Mouse (Mus musculus) embryo, embryonic 11 days (tissue): ENCODE data around the gene Rcn1.

Experiments used
- DNase-seq: peaks from one replicate; pipeline ENCODE4 v3.0.0-alpha.2; 2015

Rcn1 gene

DNA sequence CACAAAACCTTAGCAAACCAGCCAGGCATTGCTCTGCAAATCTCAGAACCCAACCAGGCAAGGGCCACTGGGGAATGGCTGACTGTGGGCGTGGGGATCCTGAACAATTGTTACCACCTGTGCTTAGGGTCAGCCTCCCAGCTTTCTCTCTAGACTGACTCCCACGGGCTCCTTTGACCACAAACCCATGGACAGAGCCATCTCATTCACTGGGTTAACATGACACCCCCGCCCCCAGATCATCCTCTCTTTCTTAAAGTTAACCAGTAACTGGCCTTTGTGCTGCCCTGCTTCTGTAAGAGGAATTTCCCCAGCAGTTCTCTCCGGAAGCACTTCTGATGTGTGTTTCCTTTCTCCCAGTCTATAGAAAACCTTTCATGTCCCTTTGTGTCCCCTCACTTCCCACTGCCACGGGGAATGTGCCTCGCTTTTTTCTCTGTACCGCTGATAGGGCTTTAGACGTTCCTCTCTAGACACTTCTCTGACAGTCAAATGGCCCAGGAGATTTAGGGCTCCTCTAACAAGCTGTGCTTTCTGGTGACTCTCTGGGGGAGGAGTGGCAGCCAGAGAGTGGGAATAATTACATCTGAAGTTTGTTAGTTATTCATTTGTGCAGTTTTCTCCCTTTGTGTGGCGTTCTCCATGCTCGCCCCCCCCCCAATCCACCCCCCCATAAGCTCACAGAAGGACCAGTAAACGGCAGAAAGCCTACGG is 62.6 kb downstream of the Rcn1 start:
- peak; percentile 37 for DNase-seq
